Mouse (Mus musculus) forebrain, embryonic 11.5 days (tissue): ENCODE results near the gene Helz2. TPM values are rescaled to one million over a fixed set of nuclear protein-coding genes. Genes with fewer than 3 reads are reported as not detected.
"Not testable (repeated sequence)": the region's sequence is repeated elsewhere in the genome, so short reads cannot be mapped to it uniquely, and the experiment has no call there.

Source experiments
- ATAC-seq: fragments of 200-750 bp; cut with Nextera tagmentation; replicated peaks from 2 replicates; pipeline ENCODE4 v1.8.0; 2017; ENCODE audit warnings: moderate TSS enrichment; ENCODE audit not compliant: low FRiP score
- DNase-seq: peaks from one replicate; pipeline ENCODE4 v3.0.0-alpha.2; 2017; ENCODE audit warnings: low spot score
- H3K27ac ChIP-seq: fragments of 300-500 bp; sonication (generic); 2 replicates; pipeline ENCODE4 v1.5.1; 2014; ENCODE audit warnings: low read depth, low read length
- H3K27me3 ChIP-seq: fragments of 300-500 bp; sonication (generic); 2 replicates; pipeline ENCODE4 v1.6.1; 2014; ENCODE audit warnings: mild to moderate bottlenecking, low read length, mixed read lengths; ENCODE audit not compliant: control insufficient read depth, insufficient read depth
- H3K36me3 ChIP-seq: fragments of 300-500 bp; sonication (generic); 2 replicates; pipeline ENCODE4 v1.6.1; 2014; ENCODE audit warnings: mild to moderate bottlenecking, low read length, moderate library complexity, mixed read lengths; ENCODE audit not compliant: control insufficient read depth, insufficient read depth
- H3K4me1 ChIP-seq: fragments of 300-500 bp; sonication (generic); replicated peaks from 2 replicates; pipeline ENCODE4 v1.6.1; 2014; ENCODE audit warnings: low read length, mixed read lengths; ENCODE audit not compliant: control insufficient read depth, insufficient read depth
- H3K4me2 ChIP-seq: fragments of 300-500 bp; sonication (generic); 2 replicates; pipeline ENCODE4 v1.6.1; 2014; ENCODE audit warnings: low read depth, mild to moderate bottlenecking, low read length, moderate library complexity, mixed read lengths; ENCODE audit not compliant: severe bottlenecking
- H3K4me3 ChIP-seq: fragments of 300-500 bp; sonication (generic); 2 replicates; pipeline ENCODE4 v1.5.1; 2014; ENCODE audit warnings: low read depth, low read length
- H3K9ac ChIP-seq: fragments of 300-500 bp; sonication (generic); 2 replicates; pipeline ENCODE4 v1.6.1; 2014; ENCODE audit warnings: low read length
- H3K9me3 ChIP-seq: fragments of 300-500 bp; sonication (generic); 2 replicates; pipeline ENCODE4 v1.6.1; 2016; ENCODE audit warnings: low read length, mixed read lengths; ENCODE audit not compliant: control insufficient read depth
- WGBS: fragments of 180-500 bp; shearing (Covaris S2); extraction: QIAGEN DNeasy Blood & Tissue Kit; methylation state at CpG from one replicate; pipeline ENCODE4 v1.1.7; 2014; 5-methylcytosine and 5-hydroxymethylcytosine counted together
- polyA plus RNA-seq: library from polyadenylated mRNA; unstranded; fragments of >200 nt; fragmentation: Nextera tagmentation; extraction: Ambion mirVana; gene quantifications from 2 replicates; pipeline ENCODE4 v1.2.1, GENCODE M21; 2014

Helz2 gene
- polyA plus RNA-seq: 0.68 and 0.90 TPM in 2 replicates

- H3K36me3 ChIP-seq: no peaks in the 10 kb centered on the region
- H3K27ac ChIP-seq: no peak within 1 kb of the TSS
- ATAC-seq: peak; percentile 55; the same call in 1 of the 2 replicates
- DNase-seq: no peak
- WGBS: 17% methylated on average over 16 of the region's 16 CpGs
- no peaks in the 10 kb centered on the region; the same call in 1 of the 2 replicates for H3K4me1 ChIP-seq
- peak within 1 kb of the TSS; percentile 26 for H3K4me3 ChIP-seq
- H3K4me2 ChIP-seq: peak within 1 kb of the TSS; percentile 42
- 0 out of 2 replicates have a peak within 1 kb of the TSS, but pooled peaks have one; percentile 43 for H3K9ac ChIP-seq
- no peaks in the 10 kb centered on the region for H3K9me3 ChIP-seq
- H3K27me3 ChIP-seq: no peaks in the 10 kb centered on the region
Observed at GRCm38 (mm10) chr2:181241602-181242313, at the start of gene Helz2. TSS of gene Helz2 (minus strand) at chr2:181242027.

DNA sequence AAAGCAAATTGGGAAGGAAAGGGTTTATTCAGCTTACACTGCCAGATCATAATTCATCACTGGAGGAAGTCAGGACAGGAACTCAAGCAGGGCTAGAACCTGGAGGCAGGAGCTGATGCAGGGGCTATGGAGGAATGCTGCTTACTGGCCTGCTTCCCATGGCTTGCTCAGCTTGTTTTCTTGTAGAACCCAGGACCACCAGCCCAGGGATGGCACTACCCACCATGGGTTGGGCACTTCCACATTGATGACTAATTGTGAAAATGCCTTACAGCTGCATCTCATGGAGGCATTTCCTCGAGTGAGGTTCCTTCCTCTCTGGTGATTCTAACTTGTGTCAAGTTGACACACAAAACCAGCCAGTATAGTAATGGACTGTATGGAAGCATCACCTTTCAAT is 49.1 kb upstream of the Helz2 start:
- Histone ChIP-seq H3K27ac (no peak overlapping the region), H3K4me2 (no peak overlapping the region), H3K4me1 (peaks cover 7% of the 10 kb centered on the region; the same call in 1 of the 2 replicates), H3K27me3 (no peaks in the 10 kb centered on the region), H3K36me3 (no peaks in the 10 kb centered on the region), H3K9ac (no peak overlapping the region), H3K9me3 (no peaks in the 10 kb centered on the region), H3K4me3 (no peak overlapping the region)
- DNase-seq (no peak), ATAC-seq (no peak)
- WGBS: 92% methylated on average over 1 of the region's 1 CpGs

- Histone ChIP-seq H3K27ac (no peak overlapping the region), H3K9me3 (no peaks in the 10 kb centered on the region), H3K36me3 (no peaks in the 10 kb centered on the region), H3K27me3 (no peaks in the 10 kb centered on the region), H3K4me1 (peaks cover 7% of the 10 kb centered on the region; the same call in 1 of the 2 replicates), H3K9ac (peak overlapping the region; percentile 45), H3K4me3 (peak overlapping the region; percentile 73), H3K4me2 (peak overlapping the region; percentile 57)
- DNase-seq (no peak), ATAC-seq (no peak)
- 85% methylated on average over 3 of the region's 3 CpGs for WGBS
Observed at GRCm38 (mm10) chr2:181288691-181289090, 46.9 kb upstream of the Helz2 start.

DNA sequence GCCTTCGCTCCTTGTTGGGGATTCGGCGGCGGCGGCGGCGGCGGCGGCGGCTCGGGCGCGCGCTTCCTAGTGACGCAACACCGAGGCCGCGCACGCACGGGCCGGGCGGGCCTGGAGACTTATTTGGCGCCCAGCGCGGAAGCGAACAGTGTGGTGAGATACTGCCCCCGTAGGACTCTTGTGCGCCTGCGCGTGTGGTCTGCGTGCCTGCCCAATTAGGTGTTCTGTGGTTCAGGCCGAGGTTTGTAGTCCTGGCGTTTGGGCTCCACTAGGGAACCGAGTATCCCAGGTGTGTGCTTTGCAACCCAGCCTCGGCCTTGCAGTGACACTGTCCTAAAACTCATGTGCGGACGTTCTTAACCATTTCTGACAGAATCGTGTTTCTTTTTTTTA is 46.1 kb upstream of the Helz2 start, which contains the start of gene Gmeb2:
Gene Gmeb2 (minus strand): TSS at position 78 of the 393 bp plus-strand sequence.
- DNase-seq (peak; percentile 96), ATAC-seq (peak; percentile 96)
- under 1% methylated on average over 18 of the region's 38 CpGs for WGBS
- H3K4me3 ChIP-seq: peak within 1 kb of the TSS; percentile 73
- H3K9me3 ChIP-seq, H3K4me1 ChIP-seq, H3K27me3 ChIP-seq, H3K36me3 ChIP-seq: not testable (repeated sequence)
- peak within 1 kb of the TSS; percentile 69 for H3K4me2 ChIP-seq
- peak within 1 kb of the TSS; percentile 93 for H3K9ac ChIP-seq
- H3K27ac ChIP-seq: peak within 1 kb of the TSS; percentile 87

GRCm38 (mm10) chr2:181287338-181287957 is 45.6 kb upstream of the Helz2 start:
- Histone ChIP-seq H3K36me3 (no peaks in the 10 kb centered on the region), H3K9me3 (no peaks in the 10 kb centered on the region), H3K4me2 (peak overlapping the region; percentile 69), H3K27me3 (no peaks in the 10 kb centered on the region), H3K9ac (peak overlapping the region; percentile 93), H3K27ac (peak overlapping the region; percentile 87), H3K4me3 (peak overlapping the region; percentile 73), H3K4me1 (peaks cover 7% of the 10 kb centered on the region; the same call in 1 of the 2 replicates)
- DNase-seq (peak; percentile 94), ATAC-seq (peak; percentile 80)
- under 1% methylated on average over 32 of the region's 71 CpGs for WGBS

GRCm38 (mm10) chr2:181286629-181287337 is 45.0 kb upstream of the Helz2 start:
- Histone ChIP-seq H3K4me3 (peak overlapping the region; percentile 73), H3K36me3 (no peaks in the 10 kb centered on the region), H3K9me3 (no peaks in the 10 kb centered on the region), H3K4me1 (peaks cover 7% of the 10 kb centered on the region; the same call in 1 of the 2 replicates), H3K27ac (peak overlapping the region; percentile 87), H3K9ac (peak overlapping the region; percentile 93), H3K27me3 (no peaks in the 10 kb centered on the region), H3K4me2 (peak overlapping the region; percentile 69)
- WGBS: 59% methylated on average over 6 of the region's 6 CpGs
- DNase-seq (no peak), ATAC-seq (no peak)

DNA sequence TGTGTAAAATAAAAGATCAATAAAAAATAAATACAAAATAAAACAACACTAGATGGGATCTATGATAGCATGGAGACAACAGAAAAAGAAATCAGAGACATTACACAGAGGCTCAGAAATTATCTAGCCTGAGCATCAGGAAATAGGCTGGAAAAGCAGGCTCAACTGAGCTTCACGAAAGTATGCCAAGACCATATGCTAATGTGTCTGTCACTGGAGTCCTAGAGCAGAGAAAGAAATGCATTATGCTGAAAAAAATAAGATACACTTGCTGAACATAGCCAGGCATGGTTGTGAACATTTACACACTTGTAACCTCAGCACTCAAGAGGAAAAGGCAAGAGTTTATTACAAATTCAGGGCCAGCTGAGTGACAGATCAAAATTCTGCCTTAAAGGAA is 38.1 kb upstream of the Helz2 start:
- H3K4me3 ChIP-seq: no peak overlapping the region
- ATAC-seq: no peak
- H3K27ac ChIP-seq: no peak overlapping the region
- H3K4me2 ChIP-seq: no peak overlapping the region
- 86% methylated on average over 1 of the region's 1 CpGs for WGBS
- no peaks in the 10 kb centered on the region for H3K27me3 ChIP-seq
- peaks cover 3% of the 10 kb centered on the region; the same call in 1 of the 2 replicates for H3K36me3 ChIP-seq
- H3K9me3 ChIP-seq: no peaks in the 10 kb centered on the region
- H3K4me1 ChIP-seq: no peaks in the 10 kb centered on the region
- DNase-seq: no peak
- no peak overlapping the region for H3K9ac ChIP-seq

DNA sequence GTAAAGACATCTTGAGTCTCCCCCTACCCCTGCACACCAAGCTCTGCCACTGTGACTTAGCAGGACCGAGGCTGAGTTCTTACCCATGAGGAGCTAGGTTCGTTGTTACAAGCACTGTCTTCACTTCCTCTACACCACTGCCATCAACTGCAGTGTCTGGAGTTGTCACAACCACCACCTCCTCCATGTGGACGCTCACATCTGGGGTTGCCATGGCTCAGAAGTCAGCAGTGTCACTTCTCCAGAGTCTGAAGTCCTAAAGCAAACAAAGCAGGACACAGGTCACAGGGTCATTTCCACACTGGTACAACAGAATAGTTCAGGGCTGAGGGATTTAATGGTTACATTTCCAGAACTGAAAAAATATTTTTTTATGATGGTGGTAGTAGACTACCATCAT is 36.0 kb upstream of the Helz2 start:
- DNase-seq (no peak), ATAC-seq (no peak)
- Histone ChIP-seq H3K36me3 (peaks cover 3% of the 10 kb centered on the region; the same call in 1 of the 2 replicates), H3K4me3 (no peak overlapping the region), H3K27me3 (no peaks in the 10 kb centered on the region), H3K4me1 (no peaks in the 10 kb centered on the region), H3K4me2 (no peak overlapping the region), H3K27ac (no peak overlapping the region), H3K9ac (no peak overlapping the region), H3K9me3 (no peaks in the 10 kb centered on the region)
- WGBS: 90% methylated on average over 3 of the region's 3 CpGs
